Mouse (Mus musculus) brain, embryonic 14.5 days (tissue): Measurements from ENCODE around the gene Pde4d.

Experiments used
- CTCF ChIP-seq: fragments of 200-500 bp; IDR thresholded peaks from 2 replicates; pipeline ENCODE4 v1.5.1; 2012; ENCODE audit warnings: inconsistent platforms, mild to moderate bottlenecking, moderate library complexity, borderline replicate concordance; ENCODE audit not compliant: insufficient read depth, insufficient read length; ENCODE audit errors: extremely low read depth
- POLR2A ChIP-seq: fragments of 200-500 bp; IDR thresholded peaks from 2 replicates; pipeline ENCODE4 v1.6.1; 2012; ENCODE audit warnings: mild to moderate bottlenecking, inconsistent platforms, borderline replicate concordance; ENCODE audit not compliant: poor library complexity, insufficient read depth, insufficient read length, severe bottlenecking; ENCODE audit errors: extremely low read depth

DNA sequence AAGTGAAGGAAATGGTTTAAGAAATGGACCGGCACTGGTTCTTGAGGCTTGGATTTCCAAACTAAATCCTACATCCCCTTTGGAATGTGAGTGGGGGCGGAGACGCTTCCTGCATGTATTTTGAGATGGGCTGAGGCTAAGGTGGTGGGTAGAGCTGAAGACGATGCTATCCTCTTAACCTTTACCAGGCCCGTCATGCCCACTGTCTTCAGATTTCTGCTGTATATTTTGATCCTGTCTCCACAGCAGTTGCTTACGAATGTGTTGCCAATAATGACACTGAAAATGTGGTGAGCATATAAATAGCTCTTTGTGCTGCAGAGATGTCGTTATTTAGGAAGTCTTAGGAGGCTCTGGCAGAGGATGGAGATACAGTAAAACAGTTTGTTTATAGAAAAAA lies 904.3 kb downstream of the Pde4d start:
- TF ChIP-seq CTCF: no peak
- TF ChIP-seq POLR2A: no peak
